Mouse (Mus musculus): Measurements from ENCODE around the gene Acadl. TPM values are rescaled to one million over a fixed set of nuclear protein-coding genes. Genes with fewer than 3 reads are reported as not detected.

The Acadl gene
- total RNA-seq, 4 experiments from 2014 or later = 240 to 411 (median 326) TPM

Other genes with a start within 250 kb of the Acadl start
- gene Rpe, start 162.4 kb downstream of the Acadl start, total RNA-seq (2022) = 10 to 100 TPM; 57.7 to 98.1 (median 71.6) TPM
- 10 to 100 TPM; 15.2 to 28.9 (median 21.7) TPM for gene Kansl1l, start 45.7 kb downstream of the Acadl start, total RNA-seq (2022)
- gene Myl1, start 82.1 kb upstream of the Acadl start, total RNA-seq (2022) = 10 to 100 TPM in 2 of 4 experiments, 1 to 10 TPM in 2; 4.7 to 20.3 (median 10.3) TPM
- 10 to 100 TPM; 49.1 to 63.7 (median 56.7) TPM for gene Lancl1, start 175.6 kb upstream of the Acadl start, total RNA-seq (2022)

Measured in adrenal gland, adult 8-10 months (tissue).